In the genomic region with DNA sequence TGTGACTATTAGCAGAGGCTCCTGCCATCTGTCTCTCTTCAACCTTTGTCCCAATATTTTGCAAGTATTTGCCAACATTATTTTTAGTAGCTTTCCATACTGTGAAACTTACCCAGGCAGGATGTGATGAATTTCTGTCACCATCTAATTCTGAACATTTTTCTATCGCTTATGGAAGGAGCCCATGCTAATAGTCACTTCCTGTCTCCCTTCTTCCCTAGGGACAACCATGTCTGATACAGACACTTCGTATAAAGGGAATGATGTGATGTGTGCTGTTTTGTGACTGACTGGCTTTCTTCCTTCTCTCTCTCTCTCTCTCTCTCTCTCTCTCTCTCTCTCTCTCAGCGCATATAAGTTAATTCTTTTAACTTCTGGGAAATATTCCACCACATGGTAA, we compare ENCODE assay signal across 15 mouse cellular contexts.
"Had no signal": no experiment of that assay in that cellular context is flagged by ENCODE, and none has a peak within 500 bp of the region (broad histone marks: within the 10 kb centered on the region; RNA-seq: fewer than 3 reads in every experiment).

No protein-coding gene starts in this region.

- H3K9me3 ChIP-seq: limb, embryonic 13.5 days; midbrain, embryonic 12.5 days; stomach, embryonic 15.5 days had no signal

- H3K27ac ChIP-seq: limb, embryonic 13.5 days; liver, embryonic 14.5 days; midbrain, embryonic 12.5 days; stomach, embryonic 15.5 days had no signal

- H3K36me3 ChIP-seq: limb, embryonic 13.5 days; midbrain, embryonic 12.5 days; stomach, embryonic 15.5 days had no signal

- H3K4me3 ChIP-seq: limb, embryonic 13.5 days; midbrain, embryonic 12.5 days; stomach, embryonic 15.5 days had no signal

- DNase-seq: kidney, adult 8-10 months; kidney, postnatal 36 days; layer of hippocampus, adult 9-11 months; layer of hippocampus, postnatal 36 days; left cerebral cortex, postnatal 4 days; lung, adult 18-20 months; right cerebral cortex, postnatal 14 days; thymus, adult 2 months; thymus, postnatal 25 days had no signal

- H3K4me2 ChIP-seq: limb, embryonic 13.5 days; midbrain, embryonic 12.5 days; stomach, embryonic 15.5 days had no signal

- ATAC-seq: intestine, embryonic 16.5 days; midbrain, embryonic 16.5 days had no signal

- H3K9ac ChIP-seq: limb, embryonic 13.5 days; liver, embryonic 14.5 days; midbrain, embryonic 12.5 days; stomach, embryonic 15.5 days had no signal

- H3K27me3 ChIP-seq: limb, embryonic 13.5 days; midbrain, embryonic 12.5 days; stomach, embryonic 15.5 days had no signal

- H3K4me1 ChIP-seq: limb, embryonic 13.5 days; midbrain, embryonic 12.5 days; stomach, embryonic 15.5 days had no signal
